Mouse (Mus musculus): ENCODE measurements around the gene Acsm4. TPM values are rescaled to one million over a fixed set of nuclear protein-coding genes. Genes with fewer than 3 reads are reported as not detected.
A peak's percentile ranks its signal among the peaks of the same experiment; 100 is the strongest.
"Not testable (repeated sequence)": the region's sequence is repeated elsewhere in the genome, so short reads cannot be mapped to it uniquely, and the experiment has no call there.

The Acsm4 gene
- polyA plus RNA-seq, 1 experiment from 2014 or later: not detected

DNA sequence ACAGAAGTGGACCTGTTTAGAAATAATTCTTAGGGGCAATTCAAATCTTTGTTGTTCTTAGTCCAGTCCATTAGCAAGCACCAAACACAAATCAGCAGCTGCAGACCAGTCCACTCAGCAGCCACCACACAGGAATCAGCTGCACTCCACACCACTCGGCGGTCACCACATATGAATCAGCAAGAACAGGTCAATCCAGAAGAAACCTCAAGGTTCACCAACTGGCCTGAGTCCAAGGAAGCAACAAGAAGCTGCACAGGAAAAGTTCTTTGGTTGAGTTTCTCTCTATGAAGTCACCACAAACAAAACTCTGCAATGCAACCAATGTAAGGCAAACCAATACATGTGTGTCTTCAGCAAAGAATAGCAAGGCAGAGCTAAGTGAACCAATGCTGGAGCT is 37.8 kb downstream of the Acsm4 start:
- Histone ChIP-seq H3K27ac (no peak overlapping the region), H3K4me1 (no peaks in the 10 kb centered on the region), H3K4me2 (replicated peaks) (no peak overlapping the region), H3K9ac (no peak overlapping the region), H3K9me3 (no peaks in the 10 kb centered on the region), H3K27me3 (replicated peaks) (no peaks in the 10 kb centered on the region), H3K4me3 (no peak overlapping the region), H3K36me3 (no peaks in the 10 kb centered on the region)
- WGBS: 97% methylated on average over 2 of the region's 2 CpGs
- no peak for ATAC-seq (ENCODE audit: low FRiP score, low read depth)

DNA sequence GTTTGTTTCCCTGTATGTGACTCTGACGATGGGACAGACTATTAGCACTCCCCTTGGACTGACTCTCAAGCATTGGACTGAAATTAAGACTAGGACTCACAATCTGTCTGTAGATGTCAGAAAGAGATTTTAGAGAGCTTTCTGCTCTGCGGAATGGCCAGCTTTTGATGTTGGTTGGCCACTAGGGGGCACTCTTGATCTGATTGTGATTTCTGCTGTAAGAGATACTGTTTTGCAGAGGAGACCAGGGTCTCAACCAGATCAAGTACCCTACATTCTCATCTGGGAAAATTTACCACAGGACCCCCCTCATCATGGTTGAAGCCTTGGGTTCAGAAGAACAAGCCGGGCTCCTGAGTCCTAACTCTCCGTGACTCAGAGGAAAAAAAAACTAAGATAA is 41.4 kb downstream of the Acsm4 start:
- not testable (repeated sequence) for H3K27me3 ChIP-seq (replicated peaks); H3K27ac ChIP-seq; H3K4me3 ChIP-seq; H3K9ac ChIP-seq; H3K36me3 ChIP-seq; H3K9me3 ChIP-seq; H3K4me1 ChIP-seq; H3K4me2 ChIP-seq (replicated peaks); ATAC-seq (ENCODE audit: low FRiP score, low read depth)
- 88% methylated on average over 4 of the region's 4 CpGs for WGBS

GRCm38 (mm10) chr7:119738877-119739276 is 49.1 kb downstream of the Acsm4 start:
- ATAC-seq (ENCODE audit: low FRiP score, low read depth): no peak
- no peaks in the 10 kb centered on the region for H3K36me3 ChIP-seq
- no peak overlapping the region for H3K27ac ChIP-seq
- H3K4me3 ChIP-seq: no peak overlapping the region
- no peak overlapping the region for H3K4me2 ChIP-seq (replicated peaks)
- no peak overlapping the region for H3K9ac ChIP-seq
- no peaks in the 10 kb centered on the region for H3K4me1 ChIP-seq
- H3K27me3 ChIP-seq (replicated peaks): no peaks in the 10 kb centered on the region
- 85% methylated on average over 2 of the region's 2 CpGs for WGBS
- no peaks in the 10 kb centered on the region for H3K9me3 ChIP-seq

- H3K36me3 ChIP-seq; H3K27ac ChIP-seq; H3K27me3 ChIP-seq (replicated peaks); H3K9me3 ChIP-seq; H3K4me1 ChIP-seq: not testable (repeated sequence)
- Histone ChIP-seq H3K4me3 (peak overlapping the region; percentile 33), H3K4me2 (replicated peaks) (peak overlapping the region; percentile 56), H3K9ac (peak overlapping the region; percentile 33; the same call in 1 of the 2 replicates)
- ATAC-seq (ENCODE audit: low FRiP score, low read depth): peak; percentile 86
- WGBS: 3% methylated on average over 34 of the region's 44 CpGs
Observed at GRCm38 (mm10) chr7:119739798-119740468, 50.1 kb downstream of the Acsm4 start.

- 8% methylated on average over 34 of the region's 34 CpGs for WGBS
- Histone ChIP-seq H3K36me3 (no peaks in the 10 kb centered on the region), H3K4me1 (peaks cover 6% of the 10 kb centered on the region; the same call in 1 of the 2 replicates), H3K9ac (0 out of 2 replicates have a peak overlapping the region, but pooled peaks have one; percentile 5), H3K9me3 (no peaks in the 10 kb centered on the region), H3K4me2 (replicated peaks) (peak overlapping the region; percentile 41), H3K4me3 (no peak overlapping the region), H3K27me3 (replicated peaks) (no peaks in the 10 kb centered on the region), H3K27ac (no peak overlapping the region)
- 0 out of 2 replicates have a peak, but pooled peaks have one; percentile 31 for ATAC-seq (ENCODE audit: low FRiP score, low read depth)
Observed at GRCm38 (mm10) chr7:119744321-119744720, 54.5 kb downstream of the Acsm4 start.

DNA sequence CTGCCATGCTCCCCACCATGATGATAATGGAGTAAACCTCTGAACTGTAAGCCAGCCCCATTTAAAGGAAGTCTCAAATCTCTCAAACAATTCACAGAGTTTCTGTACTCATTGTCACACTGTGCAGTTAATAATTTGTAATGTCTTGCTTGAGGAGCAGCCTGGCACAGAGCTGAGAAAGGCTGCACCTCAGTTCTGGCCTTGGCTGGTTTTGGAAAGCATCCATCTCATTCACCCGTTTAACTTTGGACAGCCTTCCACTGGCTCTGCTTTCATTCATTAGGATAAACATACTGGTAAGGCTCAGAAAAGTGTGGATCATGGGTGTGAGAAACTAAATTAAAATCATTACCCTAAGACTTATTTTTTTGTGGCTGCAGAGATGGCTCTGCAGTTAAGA is 56.0 kb downstream of the Acsm4 start:
- H3K36me3 ChIP-seq: no peaks in the 10 kb centered on the region
- H3K27me3 ChIP-seq (replicated peaks): no peaks in the 10 kb centered on the region
- no peak overlapping the region for H3K27ac ChIP-seq
- H3K9me3 ChIP-seq: no peaks in the 10 kb centered on the region
- no peak overlapping the region for H3K4me2 ChIP-seq (replicated peaks)
- H3K4me3 ChIP-seq: no peak overlapping the region
- no peak overlapping the region for H3K9ac ChIP-seq
- peaks cover 6% of the 10 kb centered on the region; the same call in 1 of the 2 replicates for H3K4me1 ChIP-seq
- ATAC-seq (ENCODE audit: low FRiP score, low read depth): no peak
- 76% methylated on average over 1 of the region's 1 CpGs for WGBS

GRCm38 (mm10) chr7:119748761-119749160 is 58.9 kb downstream of the Acsm4 start:
- H3K4me1 ChIP-seq: peaks cover 6% of the 10 kb centered on the region; the same call in 1 of the 2 replicates
- 70% methylated on average over 2 of the region's 2 CpGs for WGBS
- ATAC-seq (ENCODE audit: low FRiP score, low read depth): no peak

DNA sequence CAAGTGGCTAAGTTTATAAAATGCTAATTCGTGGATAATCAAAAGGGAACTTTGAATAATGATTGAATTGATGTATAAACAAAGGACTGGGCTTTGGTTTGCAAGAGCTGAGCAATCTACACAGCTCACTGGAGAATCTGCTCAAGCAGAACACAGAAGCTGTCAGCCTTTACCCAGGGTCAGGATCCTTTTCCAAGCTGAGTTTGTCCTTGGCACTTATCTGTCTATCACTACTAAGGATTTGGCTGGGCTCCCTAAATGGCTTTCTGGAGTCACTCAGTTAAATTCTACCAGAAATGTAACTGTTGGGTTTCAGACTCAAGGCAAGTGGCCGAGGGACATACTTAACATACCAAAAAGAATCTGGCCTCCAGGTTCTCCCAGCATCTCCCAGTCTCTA is 60.1 kb downstream of the Acsm4 start:
- Histone ChIP-seq H3K9ac (no peak overlapping the region), H3K4me2 (replicated peaks) (no peak overlapping the region), H3K4me1 (no peaks in the 10 kb centered on the region), H3K27me3 (replicated peaks) (no peaks in the 10 kb centered on the region), H3K4me3 (no peak overlapping the region), H3K36me3 (no peaks in the 10 kb centered on the region), H3K9me3 (no peaks in the 10 kb centered on the region), H3K27ac (no peak overlapping the region)
- ATAC-seq (ENCODE audit: low FRiP score, low read depth): no peak
- WGBS: 65% methylated on average over 2 of the region's 2 CpGs

More at GRCm38 (mm10) chr7:119748761-119749160, 58.9 kb downstream of the Acsm4 start:
- Histone ChIP-seq H3K9me3 (no peaks in the 10 kb centered on the region), H3K27me3 (replicated peaks) (no peaks in the 10 kb centered on the region), H3K27ac (no peak overlapping the region), H3K9ac (no peak overlapping the region), H3K4me2 (replicated peaks) (no peak overlapping the region), H3K4me3 (no peak overlapping the region), H3K36me3 (no peaks in the 10 kb centered on the region)

DNA sequence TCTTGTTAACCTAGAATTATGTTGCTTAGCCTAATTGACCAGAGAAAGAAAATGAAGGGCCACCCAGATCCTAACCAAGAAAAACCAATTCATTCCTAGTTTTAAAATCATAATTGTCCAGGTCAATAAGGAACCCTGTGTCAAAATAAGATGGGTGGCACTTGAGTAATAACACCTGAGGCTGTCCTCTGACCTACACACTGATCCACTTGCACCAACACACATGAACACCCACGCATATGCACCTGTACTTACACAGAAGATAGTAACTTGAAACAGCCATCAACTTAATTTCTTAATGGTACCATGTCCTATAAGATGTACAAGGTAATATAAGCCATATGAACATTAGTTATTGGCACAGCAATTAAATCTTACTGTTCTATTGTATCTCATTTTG is 63.9 kb downstream of the Acsm4 start:
- H3K4me3 ChIP-seq: no peak overlapping the region
- H3K4me1 ChIP-seq: no peaks in the 10 kb centered on the region
- H3K4me2 ChIP-seq (replicated peaks): no peak overlapping the region
- 95% methylated on average over 1 of the region's 1 CpGs for WGBS
- H3K27me3 ChIP-seq (replicated peaks): no peaks in the 10 kb centered on the region
- no peak overlapping the region for H3K27ac ChIP-seq
- H3K9me3 ChIP-seq: no peaks in the 10 kb centered on the region
- no peak overlapping the region for H3K9ac ChIP-seq
- H3K36me3 ChIP-seq: no peaks in the 10 kb centered on the region
- no peak for ATAC-seq (ENCODE audit: low FRiP score, low read depth)

DNA sequence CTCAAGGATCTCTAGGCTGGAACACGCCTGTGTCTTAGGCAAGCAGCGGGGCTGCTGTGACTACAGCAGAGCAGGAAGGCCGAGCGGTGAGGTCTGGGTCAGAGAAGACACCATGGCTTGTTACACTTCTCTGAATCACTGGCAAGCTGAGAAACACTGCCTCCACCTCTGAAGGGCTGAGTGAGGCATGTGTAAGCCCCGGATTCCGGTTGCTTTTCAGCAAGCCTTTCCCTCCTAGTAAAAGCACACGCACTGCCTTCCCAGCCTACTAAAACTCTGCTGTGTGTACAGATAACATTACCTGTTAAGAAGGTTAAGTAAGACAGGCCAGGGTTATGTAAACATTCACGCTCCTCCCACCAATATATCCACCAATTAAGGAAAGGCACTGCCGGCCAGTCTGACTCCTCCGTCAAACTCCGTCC is 70.7 kb downstream of the Acsm4 start, which contains the start of gene Acsm3:
Gene Acsm3, plus strand, starts transcription at position 397 of the 425 bp plus-strand sequence.
- H3K27ac ChIP-seq: no peak within 1 kb of the TSS
- 76% methylated on average over 11 of the region's 11 CpGs for WGBS
- H3K27me3 ChIP-seq (replicated peaks): no peaks in the 10 kb centered on the region

GRCm38 (mm10) chr7:119762166-119762697 is 72.4 kb downstream of the Acsm4 start:
- 69% methylated on average over 4 of the region's 4 CpGs for WGBS
- no peaks in the 10 kb centered on the region for H3K36me3 ChIP-seq
- H3K4me2 ChIP-seq (replicated peaks): no peak overlapping the region
- no peaks in the 10 kb centered on the region for H3K27me3 ChIP-seq (replicated peaks)
- no peak overlapping the region for H3K9ac ChIP-seq
- H3K27ac ChIP-seq: no peak overlapping the region
- no peaks in the 10 kb centered on the region for H3K4me1 ChIP-seq
- H3K4me3 ChIP-seq: no peak overlapping the region
- ATAC-seq (ENCODE audit: low FRiP score, low read depth): no peak
- no peaks in the 10 kb centered on the region for H3K9me3 ChIP-seq

More for the DNA sequence above, 70.7 kb downstream of the Acsm4 start, which contains the start of gene Acsm3:
- H3K4me1 ChIP-seq: no peaks in the 10 kb centered on the region
- no peak within 1 kb of the TSS for H3K4me3 ChIP-seq
- no peaks in the 10 kb centered on the region for H3K9me3 ChIP-seq
- no peaks in the 10 kb centered on the region for H3K36me3 ChIP-seq
- no peak for ATAC-seq (ENCODE audit: low FRiP score, low read depth)
- no peak within 1 kb of the TSS for H3K9ac ChIP-seq
- no peak within 1 kb of the TSS for H3K4me2 ChIP-seq (replicated peaks)
